23 mouse cellular contexts compared by ENCODE assay signal in the genomic region with DNA sequence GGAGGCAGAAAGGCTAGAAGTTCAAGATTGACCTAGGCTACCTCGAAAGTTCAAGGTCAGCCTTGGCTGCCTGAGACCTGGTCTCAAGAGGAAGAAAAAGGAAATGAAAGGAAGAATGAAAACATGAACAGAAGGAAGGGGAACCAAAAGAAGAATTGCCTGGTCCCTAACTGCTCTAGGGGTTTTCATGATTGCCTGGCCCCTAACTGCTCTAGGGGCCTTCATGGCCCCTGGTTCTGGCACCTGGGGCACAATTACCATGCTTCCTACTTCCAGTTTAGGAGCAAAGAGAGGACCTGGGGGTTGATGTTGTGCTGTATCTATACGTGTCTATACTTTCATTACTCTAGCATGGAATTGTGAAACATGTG.
A peak's percentile ranks its signal among the peaks of the same experiment; 100 is the strongest.
DNase-seq lines count a peak whose midpoint lies in the region; ATAC-seq and TF ChIP-seq lines count a peak whose summit lies in the region.
"Had no signal": no experiment of that assay in that cellular context is flagged by ENCODE, and none has a peak within 500 bp of the region (broad histone marks: within the 10 kb centered on the region; RNA-seq: fewer than 3 reads in every experiment).

No protein-coding gene starts in this region.

- dilution Hi-C loops in CH12.LX (cut with MboI; ENCODE audit: extremely low pct_ligation_motif_present, extremely low pct_unique_long_range_greater_than_20kb, low sequenced_read_pairs), result no loop called here

- no peak overlapping the region for H3K4me3 ChIP-seq in liver, embryonic 15.5 days (replicated peaks)
- H3K4me3 ChIP-seq in liver, embryonic 11.5 days (ENCODE audit: low read depth, low read length), result no peak overlapping the region
- peak overlapping the region in 2 of 3 experiments; percentile 9 to 52 for H3K4me3 ChIP-seq in CH12.LX (replicated peaks in 1 of 3; ENCODE audit: low read depth in 2 of 3, low read length in 2 of 3, poor library complexity in 1 of 3)
- H3K4me3 ChIP-seq: forebrain, embryonic 10.5 days; forebrain, embryonic 13.5 days; hindbrain, embryonic 12.5 days; hindbrain, embryonic 15.5 days had no signal

- H3K27ac ChIP-seq in liver, embryonic 15.5 days (replicated peaks), result peak overlapping the region; percentile 25; the same call in 1 of the 2 replicates
- H3K27ac ChIP-seq in liver, embryonic 11.5 days (ENCODE audit: low read depth, low read length), result no peak overlapping the region
- peak overlapping the region; percentile 96 for H3K27ac ChIP-seq in CH12.LX (ENCODE audit: insufficient read depth, low read depth)
- H3K27ac ChIP-seq: forebrain, embryonic 10.5 days; forebrain, embryonic 13.5 days; hindbrain, embryonic 12.5 days; hindbrain, embryonic 15.5 days had no signal

- no peak for DNase-seq in liver, embryonic 11.5 days (ENCODE audit: low spot score)
- peak; percentile 44 for DNase-seq in CH12.LX (ENCODE audit: extremely low read depth)
- DNase-seq in embryo, embryonic 10.5 days (ENCODE audit: low spot score), result no peak
- DNase-seq: adrenal gland, adult 2 months; adrenal gland, postnatal 14 days; cerebellum, adult 11-12 months; cerebellum, adult 8-10 months; cerebellum, postnatal 10 days; cerebellum, postnatal 36 days; gastrocnemius, postnatal 10 days; gastrocnemius, postnatal 36 days; heart, adult 11 months had no signal

- no peaks in the 10 kb centered on the region; the same call in 1 of the 2 replicates for H3K79me2 ChIP-seq in CH12.LX (replicated peaks; ENCODE audit: control insufficient read depth, extremely low read depth, insufficient read depth, poor library complexity, severe bottlenecking)

- no peak for TF ChIP-seq POLR2A in CH12.LX (IDR thresholded peaks at IDR 0.05; ENCODE audit: low read depth, low read length)

- TF ChIP-seq EP300 in CH12.LX (IDR thresholded peaks at IDR 0.05; ENCODE audit: low read length), result peak; percentile 80

- H3K9ac ChIP-seq in liver, embryonic 15.5 days, result no peak overlapping the region
- H3K9ac ChIP-seq in liver, embryonic 11.5 days (ENCODE audit: low read depth, low read length), result no peak overlapping the region
- peak overlapping the region; percentile 64; the same call in 1 of the 2 replicates for H3K9ac ChIP-seq in CH12.LX (ENCODE audit: insufficient read depth, low read depth)
- H3K9ac ChIP-seq: forebrain, embryonic 13.5 days; hindbrain, embryonic 12.5 days; hindbrain, embryonic 15.5 days had no signal

- peaks cover 7% of the 10 kb centered on the region; the same call in 1 of the 2 replicates for H3K27me3 ChIP-seq in liver, embryonic 15.5 days
- no peaks in the 10 kb centered on the region for H3K27me3 ChIP-seq in liver, embryonic 11.5 days (replicated peaks; ENCODE audit: control insufficient read depth, insufficient read depth, low read length)
- H3K27me3 ChIP-seq in CH12.LX (replicated peaks), result no peaks in the 10 kb centered on the region
- H3K27me3 ChIP-seq: forebrain, embryonic 13.5 days; hindbrain, embryonic 15.5 days; Patski had no signal

- no peaks in the 10 kb centered on the region for H3K36me3 ChIP-seq in liver, embryonic 15.5 days (replicated peaks)
- no peaks in the 10 kb centered on the region for H3K36me3 ChIP-seq in liver, embryonic 11.5 days (ENCODE audit: control insufficient read depth, insufficient read depth, low read length)
- H3K36me3 ChIP-seq in CH12.LX (replicated peaks in 1 of 2; ENCODE audit: control insufficient read depth in 1 of 2, insufficient read depth in 1 of 2, low read length in 1 of 2), result peaks cover 21 to 47% of the 10 kb centered on the region in 2 experiments
- H3K36me3 ChIP-seq: forebrain, embryonic 10.5 days; G1E; hindbrain, embryonic 12.5 days; hindbrain, embryonic 15.5 days had no signal

- H3K4me1 ChIP-seq in liver, embryonic 15.5 days (replicated peaks), result peaks cover 34% of the 10 kb centered on the region
- H3K4me1 ChIP-seq in liver, embryonic 11.5 days (replicated peaks; ENCODE audit: control insufficient read depth, insufficient read depth, low read length), result no peaks in the 10 kb centered on the region; the same call in 1 of the 2 replicates
- peaks cover 13 to 61% of the 10 kb centered on the region in 2 experiments for H3K4me1 ChIP-seq in CH12.LX (ENCODE audit: control insufficient read depth in 1 of 2, insufficient read depth in 2 of 2)
- H3K4me1 ChIP-seq: forebrain, embryonic 13.5 days; hindbrain, embryonic 15.5 days had no signal

- TF ChIP-seq CTCF in CH12.LX (conservative IDR thresholded peaks at IDR 0.05 in 1 of 2, IDR thresholded peaks at IDR 0.05 in 1 of 2; ENCODE audit: low read depth in 2 of 2, low read length in 2 of 2), result no peak

- no peak for TF ChIP-seq RAD21 in CH12.LX (IDR thresholded peaks at IDR 0.05; ENCODE audit: low read depth, low read length)

- in situ Hi-C loops in CH12.LX (cut with MboI; ENCODE audit: low pct_ligation_motif_present, low pct_unique_long_range_greater_than_20kb, low sequenced_read_pairs), result no loop called here

- H3K9me3 ChIP-seq in liver, embryonic 15.5 days (replicated peaks), result no peaks in the 10 kb centered on the region
- no peaks in the 10 kb centered on the region for H3K9me3 ChIP-seq in liver, embryonic 11.5 days (ENCODE audit: control insufficient read depth, low read length)
- H3K9me3 ChIP-seq in CH12.LX (replicated peaks; ENCODE audit: low read length), result peaks cover 6% of the 10 kb centered on the region
- H3K9me3 ChIP-seq: forebrain, embryonic 10.5 days; forebrain, embryonic 13.5 days; G1E; hindbrain, embryonic 12.5 days; hindbrain, embryonic 15.5 days had no signal

- WGBS in liver, embryonic 15.5 days (ENCODE audit: insufficient replicate concordance), result 65% methylated on average over 2 of the region's 2 CpGs
- WGBS in liver, embryonic 11.5 days, result 82% methylated on average over 2 of the region's 2 CpGs

- no peak overlapping the region for H3K4me2 ChIP-seq in liver, embryonic 15.5 days
- H3K4me2 ChIP-seq in liver, embryonic 11.5 days, result no peak overlapping the region
- peak overlapping the region; percentile 64 for H3K4me2 ChIP-seq in CH12.LX (ENCODE audit: insufficient read depth, low read depth, poor library complexity, severe bottlenecking)
- H3K4me2 ChIP-seq: forebrain, embryonic 13.5 days; heart, embryonic 11.5 days; hindbrain, embryonic 12.5 days; hindbrain, embryonic 15.5 days had no signal

- no peak for ATAC-seq in liver, embryonic 15.5 days (ENCODE audit: insufficient read depth)
- no peak for ATAC-seq in liver, embryonic 11.5 days (replicated peaks; ENCODE audit: low FRiP score)
- 0 out of 2 replicates have a peak, but pooled peaks have one; percentile 18 for ATAC-seq in megakaryocyte, adult 5-6 weeks (ENCODE audit: poor library complexity, severe bottlenecking)
- no peak for ATAC-seq in cerebellum, adult (ENCODE audit: insufficient number of reproducible peaks, low FRiP score, low TSS enrichment)
- ATAC-seq: forebrain, embryonic 13.5 days; forebrain, embryonic 16.5 days; Patski had no signal

TF ChIP-seq in CH12.LX, 34 proteins besides CTCF, POLR2A, EP300 and RAD21:
- TF ChIP-seq MYC (IDR thresholded peaks at IDR 0.05; ENCODE audit: low read depth, low read length) (peak; percentile 67; the same call in 1 of the 2 replicates), HCFC1 (IDR thresholded peaks at IDR 0.05; ENCODE audit: low read depth, low read length) (no peak), CHD1 (IDR thresholded peaks at IDR 0.05; ENCODE audit: low read depth, low read length) (no peak), BHLHE40 (IDR thresholded peaks at IDR 0.05; ENCODE audit: low read depth, low read length) (peak; percentile 49), SMC3 (IDR thresholded peaks at IDR 0.05; ENCODE audit: low read depth, low read length) (no peak), ZMIZ1 (IDR thresholded peaks at IDR 0.05; ENCODE audit: low read depth, low read length) (no peak), RCOR1 (conservative IDR thresholded peaks at IDR 0.05; ENCODE audit: low read depth, low read length) (0 out of 2 replicates have a peak, but pooled peaks have one; percentile 19), CHD2 (IDR thresholded peaks at IDR 0.05; ENCODE audit: low read length) (peak; percentile 59), MEF2A (IDR thresholded peaks at IDR 0.05; ENCODE audit: borderline replicate concordance, low read depth, low read length) (peak; percentile 48; the same call in 1 of the 2 replicates), IRF4 (IDR thresholded peaks at IDR 0.05; ENCODE audit: low read depth, low read length) (peak; percentile 72), NELFE (IDR thresholded peaks at IDR 0.05; ENCODE audit: low read depth, low read length) (no peak), MAX (IDR thresholded peaks at IDR 0.05; ENCODE audit: low read length) (peak; percentile 65; the same call in 1 of the 2 replicates), SIN3A (IDR thresholded peaks at IDR 0.05; ENCODE audit: low read length) (peak; percentile 54), MAZ (IDR thresholded peaks at IDR 0.05; ENCODE audit: low read depth, low read length) (0 out of 2 replicates have a peak, but pooled peaks have one; percentile 29), TCF12 (IDR thresholded peaks at IDR 0.05; ENCODE audit: low read depth, low read length) (peak; percentile 62), ETS1 (conservative IDR thresholded peaks at IDR 0.05; ENCODE audit: low read depth, low read length) (peak; percentile 52)

Comparison
In these comparisons a context has a peak if more than half of its experiments do, and no peak if none do; other contexts are left out.
1. H3K4me3 ChIP-seq: peak in CH12.LX (2 of 3); none in liver, embryonic 15.5 days (single experiment) and liver, embryonic 11.5 days (single experiment).